Mouse (Mus musculus): ENCODE results near the gene Mrgprg. TPM values are rescaled to one million over a fixed set of nuclear protein-coding genes. Genes with fewer than 3 reads are reported as not detected.

Mrgprg gene
- total RNA-seq (2015) (not detected in 2 replicates), total RNA-seq (2017) (not detected in 2 replicates)

DNA sequence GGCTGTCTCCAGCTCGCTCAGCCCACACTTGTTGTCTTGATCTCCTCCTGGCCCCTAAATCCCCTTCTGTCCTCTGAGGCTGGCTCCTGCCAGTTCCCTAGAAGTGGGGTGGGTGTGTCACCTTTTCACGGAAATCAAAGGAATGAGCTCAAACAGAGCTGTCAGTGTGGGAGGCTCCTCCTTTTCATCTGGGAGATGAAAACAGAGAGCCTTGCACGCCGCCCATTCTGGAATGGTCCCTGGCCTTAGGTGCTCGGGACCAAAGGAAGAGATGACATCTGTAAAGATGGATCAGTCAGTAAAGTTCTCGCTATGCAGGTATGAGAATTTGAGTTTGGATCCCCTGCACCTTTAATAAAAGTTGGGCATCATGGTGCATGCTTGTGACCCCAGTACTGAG, at the start of gene Mrgprg:
Mrgprg (minus strand) TSS at position 101 of the 400 bp plus-strand sequence.
- no peak for ATAC-seq (replicated peaks; ENCODE audit: poor library complexity)

- ATAC-seq (replicated peaks; ENCODE audit: poor library complexity) = peak; percentile 84
These were observed 42.1 kb upstream of the Mrgprg start for GRCm38 (mm10) chr7:143808909-143809308.

DNA sequence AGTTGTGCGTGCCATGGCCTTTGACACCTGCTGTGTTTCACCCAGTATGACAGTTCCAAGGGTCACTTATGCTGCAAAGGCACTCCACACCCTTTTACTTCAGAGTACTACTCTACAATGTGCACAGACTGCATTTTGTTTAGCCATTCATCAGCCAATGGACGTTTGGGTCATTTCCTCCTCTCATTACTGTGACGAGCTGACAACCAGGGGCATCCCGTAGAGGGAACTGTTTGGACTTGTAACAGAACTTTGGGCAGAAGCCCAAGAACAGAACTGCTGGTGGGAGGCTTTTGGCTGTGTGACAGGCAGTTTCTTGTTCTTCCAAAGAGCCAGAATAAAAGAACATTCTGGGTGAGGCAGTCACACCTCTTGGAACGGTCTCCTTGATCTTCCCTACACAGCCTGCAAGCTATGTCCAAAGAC, 38.4 kb upstream of the Mrgprg start:
- ATAC-seq (replicated peaks; ENCODE audit: poor library complexity) = no peak

DNA sequence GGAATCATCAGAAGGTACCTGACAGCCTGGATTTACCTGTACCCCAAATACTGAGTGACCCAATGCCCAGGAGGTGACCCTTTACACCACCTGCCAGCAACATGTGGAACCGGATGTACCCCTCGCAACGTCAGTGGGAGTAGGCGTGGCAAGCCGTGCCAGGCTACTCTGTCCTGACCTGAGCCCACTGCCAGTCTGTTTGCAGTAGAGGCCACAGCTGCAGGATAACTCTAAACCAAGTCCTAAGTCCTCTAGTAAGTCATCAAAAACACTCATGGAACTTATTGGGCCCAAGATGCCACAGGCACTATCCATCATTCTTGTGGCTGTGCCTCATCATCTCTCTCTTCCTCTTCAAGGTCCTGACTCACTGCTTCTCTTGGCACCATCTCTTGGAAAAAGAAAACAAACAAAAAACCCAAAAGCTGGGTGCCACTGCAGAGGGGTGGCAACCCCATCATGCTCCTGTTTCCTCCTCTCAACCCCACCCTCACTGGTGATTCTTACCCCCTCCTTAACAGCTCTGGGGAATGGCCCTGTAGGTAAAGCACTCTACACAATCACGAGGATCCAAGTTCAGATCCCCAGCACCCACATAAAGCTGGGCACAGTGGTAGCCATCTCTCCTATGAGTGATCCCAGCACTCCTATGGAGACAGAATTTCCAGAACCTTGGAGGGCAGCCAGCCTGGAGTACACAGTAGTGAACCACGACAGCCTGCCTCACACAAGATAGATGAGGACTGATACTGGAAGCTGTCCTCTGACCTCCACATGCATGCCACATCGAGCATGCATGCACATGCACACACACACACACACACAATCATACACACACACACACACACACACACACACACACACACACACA, 34.6 kb upstream of the Mrgprg start:
- ATAC-seq (replicated peaks; ENCODE audit: poor library complexity) = no peak

DNA sequence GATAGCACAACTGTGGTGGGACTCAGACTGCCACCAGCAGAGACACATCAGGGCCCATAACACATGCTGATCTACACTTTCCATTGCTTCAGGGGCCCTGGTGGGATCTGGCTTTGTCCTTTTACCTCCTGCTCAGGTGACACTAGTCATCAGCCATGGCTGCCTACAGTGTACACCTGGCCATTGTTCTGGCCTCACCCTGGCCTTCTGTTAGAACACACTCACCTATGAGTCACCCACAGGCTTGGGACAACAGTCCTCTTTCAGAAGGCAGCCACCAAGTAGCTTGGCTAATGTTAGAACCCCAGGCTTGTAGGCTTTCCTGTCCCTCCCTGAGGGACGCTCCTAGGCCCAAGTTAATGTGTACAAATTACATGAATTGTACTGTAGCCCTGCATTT, 34.0 kb upstream of the Mrgprg start:
- ATAC-seq (replicated peaks; ENCODE audit: poor library complexity) = no peak

GRCm38 (mm10) chr7:143798783-143799182, 32.0 kb upstream of the Mrgprg start:
- no peak for ATAC-seq (replicated peaks; ENCODE audit: poor library complexity)

- ATAC-seq (replicated peaks; ENCODE audit: poor library complexity) = peak; percentile 90
These were observed 26.3 kb upstream of the Mrgprg start for GRCm38 (mm10) chr7:143793121-143793520.

DNA sequence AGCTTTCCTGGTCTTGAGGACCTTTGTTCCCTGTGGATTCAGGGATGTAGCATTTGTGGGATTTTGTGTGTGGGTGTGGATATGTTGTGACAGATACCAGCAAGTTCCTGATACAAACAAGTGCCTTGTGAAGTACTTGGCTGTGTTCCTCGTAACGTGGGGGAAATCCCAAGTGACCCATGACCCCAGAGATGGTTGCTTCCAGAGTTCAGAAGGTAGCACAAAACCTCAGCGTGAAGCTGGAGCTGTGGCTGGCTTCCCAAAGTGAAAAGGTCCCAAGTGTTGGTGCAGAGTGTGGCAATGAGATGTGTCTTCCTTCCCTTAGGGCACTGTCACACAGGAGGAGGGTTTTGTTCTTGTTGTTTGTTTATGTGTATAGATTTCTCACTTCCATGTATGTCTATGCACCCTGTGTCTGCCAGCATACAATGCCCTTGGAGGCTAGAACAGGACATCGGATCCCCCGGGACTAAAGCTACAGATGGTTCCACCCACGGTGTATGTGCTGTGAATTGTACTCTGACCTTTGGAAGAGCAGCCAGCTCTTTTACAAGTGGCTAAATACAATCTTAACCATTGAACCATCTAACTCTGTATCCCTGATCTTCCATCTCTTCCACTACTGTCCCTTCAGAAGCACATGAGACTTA, 25.7 kb upstream of the Mrgprg start:
- ATAC-seq (replicated peaks; ENCODE audit: poor library complexity) = no peak

- ATAC-seq (replicated peaks; ENCODE audit: poor library complexity) = peak; percentile 45
These were observed 17.4 kb upstream of the Mrgprg start, which contains the start of gene Mrgpre for GRCm38 (mm10) chr7:143783996-143784829. TSS of gene Mrgpre (minus strand) at chr7:143784500.

- ATAC-seq (replicated peaks; ENCODE audit: poor library complexity) = peak; percentile 43
These were observed 16.7 kb upstream of the Mrgprg start for GRCm38 (mm10) chr7:143783378-143783995.

GRCm38 (mm10) chr7:143777375-143777774, 10.6 kb upstream of the Mrgprg start:
- ATAC-seq (replicated peaks; ENCODE audit: poor library complexity) = no peak

DNA sequence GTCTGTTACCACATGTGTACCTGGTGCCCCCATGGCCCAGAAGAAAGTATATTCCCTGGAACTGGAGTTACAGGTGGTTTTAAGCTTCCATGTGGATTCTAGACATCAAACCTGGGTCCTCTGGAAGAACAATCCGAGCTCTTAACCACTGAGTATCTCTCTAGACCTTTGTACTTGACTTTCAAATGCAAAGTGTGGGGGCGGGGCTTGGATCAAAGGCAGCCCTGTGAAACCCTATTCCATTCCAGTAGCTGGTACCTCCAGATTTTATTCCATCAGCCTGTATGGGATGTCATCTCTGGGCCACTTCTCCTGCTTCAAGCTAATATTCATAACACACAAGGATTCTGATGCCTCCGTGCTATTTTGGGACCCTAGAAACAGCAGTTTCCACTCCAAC, 9.3 kb upstream of the Mrgprg start:
- no peak for ATAC-seq (replicated peaks; ENCODE audit: poor library complexity)

DNA sequence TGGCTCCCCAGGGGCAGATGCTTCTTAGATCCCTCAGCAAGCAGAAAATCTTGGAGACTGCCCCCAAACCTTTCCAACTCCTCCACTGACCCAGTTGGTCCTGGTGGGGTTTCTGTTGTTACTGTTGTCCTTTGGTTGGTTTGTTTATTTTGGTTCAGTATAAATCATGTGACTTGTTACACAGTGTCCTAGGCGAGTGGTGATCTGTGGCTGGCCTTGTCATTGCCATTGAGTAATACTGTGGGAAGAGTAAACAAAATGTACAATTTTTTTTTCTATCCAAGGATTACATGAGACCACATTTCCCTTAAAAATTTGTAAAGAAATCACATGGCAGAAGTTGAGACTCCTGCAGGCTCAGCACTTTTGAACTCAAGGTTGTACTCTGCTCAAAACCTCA, 2.7 kb upstream of the Mrgprg start:
- no peak for ATAC-seq (replicated peaks; ENCODE audit: poor library complexity)

DNA sequence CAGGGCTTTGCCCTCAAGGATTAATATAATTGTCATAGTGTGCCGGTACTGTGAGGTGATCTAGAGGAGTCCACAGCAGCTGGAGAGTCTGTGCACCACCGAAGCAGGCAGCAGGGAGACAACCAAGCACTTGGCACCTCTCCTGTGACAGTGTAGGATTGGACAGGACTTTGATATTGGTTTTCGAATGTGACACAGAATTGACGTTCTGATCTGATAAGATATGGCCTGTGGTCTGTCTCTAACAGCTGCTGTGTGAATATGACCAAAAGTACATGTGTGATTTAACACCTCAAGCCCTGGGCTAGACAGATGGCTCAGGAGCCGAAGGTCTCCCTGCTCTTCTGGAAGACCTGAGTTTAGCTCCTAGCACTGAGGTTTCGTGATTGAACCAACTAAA, 1.5 kb upstream of the Mrgprg start:
- ATAC-seq (replicated peaks; ENCODE audit: poor library complexity) = no peak

DNA sequence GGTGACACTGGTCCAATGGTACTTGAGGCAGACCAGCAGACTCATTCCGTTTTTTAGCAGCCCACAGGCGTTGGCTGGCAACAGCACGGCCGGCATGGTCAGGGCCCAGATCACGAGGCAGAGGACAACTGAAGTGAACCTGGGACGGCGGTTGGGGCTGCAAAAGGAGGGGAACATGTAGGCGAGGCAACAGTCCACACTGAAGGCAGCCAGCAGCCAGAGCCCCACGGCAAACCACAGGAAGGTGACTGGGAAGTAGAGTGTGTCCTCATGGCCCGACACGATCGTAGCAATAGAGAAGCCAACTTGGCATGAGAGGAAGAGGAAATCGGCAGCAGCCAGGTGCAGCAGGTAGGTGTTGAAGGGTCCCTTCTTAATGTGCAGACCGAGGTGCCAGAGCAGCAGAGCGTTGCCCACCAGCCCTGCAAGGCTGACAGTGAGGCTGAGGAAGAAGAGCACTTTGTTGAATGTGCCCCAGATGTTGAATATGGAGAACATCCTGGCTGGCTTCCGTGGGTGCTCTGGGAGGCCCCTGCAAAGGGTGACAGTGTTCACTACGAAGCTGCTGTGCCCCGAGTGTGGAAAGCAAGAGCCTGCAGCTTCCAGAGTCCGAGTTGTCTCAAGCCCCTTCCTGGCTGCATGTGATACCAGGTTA, 1.8 kb downstream of the Mrgprg start:
- ATAC-seq (replicated peaks; ENCODE audit: poor library complexity) = peak; percentile 46

GRCm38 (mm10) chr7:143763794-143764193, 3.0 kb downstream of the Mrgprg start:
- peak; percentile 82 for ATAC-seq (replicated peaks; ENCODE audit: poor library complexity)

- no peak for ATAC-seq (replicated peaks; ENCODE audit: poor library complexity)
These were observed 7.8 kb downstream of the Mrgprg start for GRCm38 (mm10) chr7:143758956-143759355.

DNA sequence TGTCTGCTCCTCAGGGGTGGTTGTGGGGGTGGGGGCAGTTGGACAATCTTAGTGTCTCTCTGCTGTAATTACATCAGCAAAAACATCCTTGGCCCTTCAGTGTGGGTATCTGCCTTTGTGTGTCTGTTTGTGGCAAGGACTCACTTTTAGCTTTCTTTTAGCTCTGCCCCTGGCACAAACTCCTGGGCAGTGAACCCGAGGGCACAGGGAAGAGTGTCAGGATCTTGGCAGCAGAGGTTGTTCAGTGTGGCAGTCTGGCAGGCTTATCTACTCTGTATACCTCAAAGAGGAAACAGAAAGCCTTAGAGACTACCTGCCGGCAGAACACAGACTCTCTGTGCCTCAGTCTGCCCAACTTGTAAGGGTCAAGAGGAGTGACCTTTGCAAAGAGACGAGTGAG, 9.1 kb downstream of the Mrgprg start:
- ATAC-seq (replicated peaks; ENCODE audit: poor library complexity) = no peak

DNA sequence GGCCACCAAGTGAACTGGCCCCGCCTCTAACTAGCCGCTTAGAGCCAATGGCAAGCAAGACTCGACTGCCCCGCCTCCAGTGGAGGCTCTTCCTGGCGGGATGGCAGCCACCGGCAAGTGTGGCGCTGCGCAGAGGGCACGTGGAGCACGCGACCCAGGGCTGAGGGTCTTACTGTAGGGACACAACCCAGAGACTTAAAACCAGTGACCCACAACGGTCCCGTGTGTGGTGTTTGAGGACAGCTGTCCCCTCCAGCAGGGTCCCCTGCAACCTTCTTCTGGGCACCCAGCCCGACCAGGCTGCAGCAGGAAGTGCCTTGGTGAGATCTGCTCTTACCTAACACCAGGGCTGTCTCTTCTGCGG, 9.8 kb downstream of the Mrgprg start:
- ATAC-seq (replicated peaks; ENCODE audit: poor library complexity) = peak; percentile 83

Measured in megakaryocyte progenitor cell, adult 5-6 weeks (primary cell).